Comparison of ENCODE assay signal across 9 mouse cellular contexts in the genomic region with DNA sequence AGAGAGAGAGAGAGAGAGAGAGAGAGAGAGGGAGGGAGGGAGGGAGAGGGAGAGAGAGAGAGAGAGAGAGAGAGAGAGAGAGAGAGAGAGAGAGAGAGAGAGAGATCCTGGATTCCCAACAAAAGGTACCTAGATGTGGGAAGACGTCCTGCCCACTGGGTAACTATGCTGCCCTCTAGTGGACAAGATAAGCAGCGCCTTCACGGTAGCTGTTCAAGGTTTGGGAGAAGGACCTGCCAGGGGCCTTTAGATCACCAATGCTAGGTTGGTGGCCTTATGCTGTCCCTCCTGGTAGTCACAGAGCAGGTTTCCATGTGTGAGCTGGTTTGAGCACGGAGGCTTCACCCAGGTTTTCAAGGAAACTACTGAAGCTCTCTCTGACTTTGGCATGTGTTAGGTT. TPM values are rescaled to one million over a fixed set of nuclear protein-coding genes. Genes with fewer than 3 reads are reported as not detected.
A peak's percentile ranks its signal among the peaks of the same experiment; 100 is the strongest.
DNase-seq lines count a peak whose midpoint lies in the region; ATAC-seq and TF ChIP-seq lines count a peak whose summit lies in the region.
"Had no signal": no experiment of that assay in that cellular context is flagged by ENCODE, and none has a peak within 500 bp of the region (broad histone marks: within the 10 kb centered on the region; RNA-seq: fewer than 3 reads in every experiment).

No protein-coding gene starts in this region.

- H3K4me2 ChIP-seq in intestine, postnatal 0 days (replicated peaks; ENCODE audit: low read depth): no peak overlapping the region
- no peak overlapping the region for H3K4me2 ChIP-seq in intestine, embryonic 16.5 days (ENCODE audit: low read depth, low read length)
- H3K4me2 ChIP-seq: midbrain, embryonic 12.5 days had no signal

- no peak overlapping the region for H3K27ac ChIP-seq in intestine, postnatal 0 days (ENCODE audit: low read depth, low read length)
- no peak overlapping the region for H3K27ac ChIP-seq in intestine, embryonic 16.5 days (ENCODE audit: low read length)
- H3K27ac ChIP-seq: midbrain, embryonic 12.5 days had no signal

- no peaks in the 10 kb centered on the region for H3K4me1 ChIP-seq in intestine, postnatal 0 days (replicated peaks; ENCODE audit: control insufficient read depth, insufficient read depth, low read length)
- no peaks in the 10 kb centered on the region for H3K4me1 ChIP-seq in intestine, embryonic 16.5 days (ENCODE audit: control insufficient read depth, insufficient read depth, low read length)
- no peaks in the 10 kb centered on the region for H3K4me1 ChIP-seq in G1E (ENCODE audit: insufficient read depth, low read depth, low read length)

- no peaks in the 10 kb centered on the region for H3K36me3 ChIP-seq in intestine, postnatal 0 days (ENCODE audit: control insufficient read depth, insufficient read depth)
- H3K36me3 ChIP-seq in intestine, embryonic 16.5 days (ENCODE audit: control insufficient read depth, insufficient read depth, low read length): no peaks in the 10 kb centered on the region
- H3K36me3 ChIP-seq in G1E (replicated peaks): no peaks in the 10 kb centered on the region
- H3K36me3 ChIP-seq: midbrain, embryonic 12.5 days had no signal

- 5% methylated on average over 4 of the region's 4 CpGs for WGBS in intestine, postnatal 0 days
- 7% methylated on average over 4 of the region's 4 CpGs for WGBS in intestine, embryonic 16.5 days

- no peaks in the 10 kb centered on the region for H3K9me3 ChIP-seq in intestine, postnatal 0 days (ENCODE audit: control insufficient read depth)
- no peaks in the 10 kb centered on the region for H3K9me3 ChIP-seq in intestine, embryonic 16.5 days (ENCODE audit: control insufficient read depth, low read length)
- peaks cover 68% of the 10 kb centered on the region for H3K9me3 ChIP-seq in G1E (replicated peaks)
- H3K9me3 ChIP-seq: midbrain, embryonic 12.5 days had no signal

- DNase-seq in G1E (ENCODE audit: low spot score): no peak
- DNase-seq in c-Kit-positive CD71-negative TER-119-negative erythroid progenitor cells, embryonic 14.5 days (ENCODE audit: low read depth): peak; percentile 28
- peak; percentile 26 to 38 for DNase-seq in frontal cortex, postnatal 25 days (ENCODE audit: low spot score in 2 of 2)
- DNase-seq in left cerebral cortex, adult 8-10 months (ENCODE audit: low spot score in 2 of 2): peak; percentile 5 to 11
- peak; percentile 38 for DNase-seq in ovary, postnatal 14 days (ENCODE audit: low spot score)
- DNase-seq in thymus, postnatal 36 days: peak; percentile 28 to 30

- peak; percentile 87 for TF ChIP-seq CTCF in intestine, postnatal 0 days (IDR thresholded peaks at IDR 0.05; ENCODE audit: low read depth)
- TF ChIP-seq CTCF in G1E (IDR thresholded peaks at IDR 0.05; ENCODE audit: low read depth, low read length): peak; percentile 33

- no peak for ATAC-seq in intestine, postnatal 0 days
- ATAC-seq in intestine, embryonic 16.5 days: no peak
- no peak for ATAC-seq in G1E (ENCODE audit: extremely low read depth, insufficient number of reproducible peaks, low FRiP score, poor library complexity, severe bottlenecking)

- no peak overlapping the region for H3K4me3 ChIP-seq in intestine, postnatal 0 days (ENCODE audit: low read depth, low read length)
- H3K4me3 ChIP-seq in intestine, embryonic 16.5 days (ENCODE audit: low read length): no peak overlapping the region
- no peak overlapping the region for H3K4me3 ChIP-seq in G1E (ENCODE audit: low read depth, low read length)
- H3K4me3 ChIP-seq: midbrain, embryonic 12.5 days had no signal

- peaks cover 18% of the 10 kb centered on the region for H3K27me3 ChIP-seq in intestine, postnatal 0 days (replicated peaks; ENCODE audit: control insufficient read depth, insufficient read depth, low read length)
- H3K27me3 ChIP-seq in intestine, embryonic 16.5 days (replicated peaks; ENCODE audit: control insufficient read depth, insufficient read depth, low read length): peaks cover 22% of the 10 kb centered on the region
- no peaks in the 10 kb centered on the region for H3K27me3 ChIP-seq in G1E (ENCODE audit: insufficient read depth, low read length)

- H3K9ac ChIP-seq in intestine, postnatal 0 days (ENCODE audit: low read depth, low read length): no peak overlapping the region
- no peak overlapping the region for H3K9ac ChIP-seq in intestine, embryonic 16.5 days (ENCODE audit: low read depth, low read length)
- H3K9ac ChIP-seq: midbrain, embryonic 12.5 days had no signal

RNA-seq across cellular contexts. Expression of gene Ttc34, which starts 39.4 kb away (rescaled TPM):
- 0.08 TPM in 1 of 2 replicates, not detected in the other for polyA plus RNA-seq in intestine, postnatal 0 days (2015; fragmentation: Nextera tagmentation; extraction: Ambion mirVana)
- 0.06 and 0.12 TPM in 2 replicates for polyA plus RNA-seq in intestine, embryonic 16.5 days (2015; fragmentation: Nextera tagmentation; extraction: Ambion mirVana)
- total RNA-seq in G1E (2014; fragmentation: Nextera tagmentation): not detected in 2 replicates
- total RNA-seq in G1E (2017): 0.05 TPM in 1 of 2 replicates, not detected in the other
- not detected in 2 replicates for polyA plus RNA-seq in G1E (2012)
- 1 to 10 TPM; 2.8 to 5.0 (median 4.4) TPM for total RNA-seq in left cerebral cortex, adult 8-10 months (2022)
